Mouse (Mus musculus) large intestine, adult 2 months (tissue): ENCODE data around the gene Krtap19-9b. TPM values are rescaled to one million over a fixed set of nuclear protein-coding genes. Genes with fewer than 3 reads are reported as not detected.

ENCODE experiments used
- DNase-seq: peaks from one replicate; pipeline ENCODE4 v3.0.0-alpha.2; 2012; ENCODE audit warnings: low read depth, low spot score
- WGBS: fragments of 180-500 bp; shearing (Covaris S2); methylation state at CpG from one replicate; pipeline ENCODE4 v1.1.7; 2018; 5-methylcytosine and 5-hydroxymethylcytosine counted together
- polyA plus RNA-seq: library from polyadenylated mRNA; depleted of rRNA; stranded (reverse); fragments of >200 nt; gene quantifications from 2 replicates; pipeline ENCODE4 v1.2.3, GENCODE M21; 2012; rRNA removed

Gene Krtap19-9b
- polyA plus RNA-seq = not detected in 2 replicates

GRCm38 (mm10) chr16:88932165-88932564 is at the start of gene Krtap19-9b:
Gene Krtap19-9b, minus strand, starts transcription at chr16:88932265.
- DNase-seq = no peak
- WGBS = 65% methylated on average over 3 of the region's 3 CpGs

GRCm38 (mm10) chr16:88962773-88963172 is 30.7 kb upstream of the Krtap19-9b start, which contains the start of gene Krtap16-3:
Gene Krtap16-3, minus strand, starts transcription at chr16:88962873.
- no peak for DNase-seq
- WGBS = 88% methylated on average over 7 of the region's 7 CpGs

- no peak for DNase-seq
- WGBS = 82% methylated on average over 6 of the region's 6 CpGs
Observed at GRCm38 (mm10) chr16:88941106-88941505, 9.0 kb upstream of the Krtap19-9b start.

GRCm38 (mm10) chr16:88938252-88938651 is 6.2 kb upstream of the Krtap19-9b start:
- 64% methylated on average over 7 of the region's 7 CpGs for WGBS
- no peak for DNase-seq

GRCm38 (mm10) chr16:88896357-88896756 is 35.7 kb downstream of the Krtap19-9b start, which contains the start of gene Krtap19-5:
Gene Krtap19-5, minus strand, starts transcription at chr16:88896457.
- WGBS = 88% methylated on average over 6 of the region's 6 CpGs
- no peak for DNase-seq

- no peak for DNase-seq
- WGBS = 76% methylated on average over 6 of the region's 6 CpGs
Observed at GRCm38 (mm10) chr16:88886870-88887269, 45.2 kb downstream of the Krtap19-9b start.

GRCm38 (mm10) chr16:88884989-88885388 is 47.1 kb downstream of the Krtap19-9b start, which contains the start of gene Krtap19-4:
Gene Krtap19-4, minus strand, starts transcription at chr16:88885089.
- WGBS = 89% methylated on average over 5 of the region's 5 CpGs
- DNase-seq = no peak

Other genes with a start within 250 kb of the Krtap19-9b start
- not detected in 2 replicates for gene 2310061N02Rik, start 224.3 kb downstream of the Krtap19-9b start, polyA plus RNA-seq
- gene Krtap13-1, start 203.4 kb downstream of the Krtap19-9b start, polyA plus RNA-seq = not detected in 2 replicates
- gene Krtap13, start 180.6 kb downstream of the Krtap19-9b start, polyA plus RNA-seq = not detected in 2 replicates
- not detected in 2 replicates for gene 2310034C09Rik, start 173.4 kb downstream of the Krtap19-9b start, polyA plus RNA-seq
- gene 2310057N15Rik, start 158.1 kb downstream of the Krtap19-9b start, polyA plus RNA-seq = not detected in 2 replicates
- not detected in 2 replicates for gene Gm5965, start 154.4 kb downstream of the Krtap19-9b start, polyA plus RNA-seq
- gene Gm20741, start 120.0 kb downstream of the Krtap19-9b start, polyA plus RNA-seq = not detected in 2 replicates
- gene Krtap15, start 112.0 kb downstream of the Krtap19-9b start, polyA plus RNA-seq = not detected in 2 replicates
- not detected in 2 replicates for gene Krtap14, start 106.1 kb downstream of the Krtap19-9b start, polyA plus RNA-seq
- gene Krtap19-1, start 62.9 kb downstream of the Krtap19-9b start, polyA plus RNA-seq = not detected in 2 replicates
- not detected in 2 replicates for gene Krtap19-2, start 58.0 kb downstream of the Krtap19-9b start, polyA plus RNA-seq
- not detected in 2 replicates for gene Krtap19-3, start 54.2 kb downstream of the Krtap19-9b start, polyA plus RNA-seq
- not detected in 2 replicates for gene Krtap19-4, start 47.2 kb downstream of the Krtap19-9b start, polyA plus RNA-seq
- not detected in 2 replicates for gene Krtap19-5, start 35.8 kb downstream of the Krtap19-9b start, polyA plus RNA-seq
- gene Krtap16-3, start 30.6 kb upstream of the Krtap19-9b start, polyA plus RNA-seq = not detected in 2 replicates
- gene Krtap22-2, start 78.5 kb upstream of the Krtap19-9b start, polyA plus RNA-seq = not detected in 2 replicates
- not detected in 2 replicates for gene Gm10229, start 83.0 kb upstream of the Krtap19-9b start, polyA plus RNA-seq
- gene Krtap6-1, start 99.4 kb upstream of the Krtap19-9b start, polyA plus RNA-seq = not detected in 2 replicates
- not detected in 2 replicates for gene Gm10228, start 109.2 kb upstream of the Krtap19-9b start, polyA plus RNA-seq
- gene Krtap6-5, start 115.6 kb upstream of the Krtap19-9b start, polyA plus RNA-seq = not detected in 2 replicates
- gene 1110025L11Rik, start 131.7 kb upstream of the Krtap19-9b start, polyA plus RNA-seq = not detected in 2 replicates
- gene Krtap6-3, start 151.8 kb upstream of the Krtap19-9b start, polyA plus RNA-seq = not detected in 2 replicates
- gene Gm6358, start 208.6 kb upstream of the Krtap19-9b start, polyA plus RNA-seq = not detected in 2 replicates
- gene Gm10061, start 218.8 kb upstream of the Krtap19-9b start, polyA plus RNA-seq = not detected in 2 replicates
- gene Gm9789, start 225.7 kb upstream of the Krtap19-9b start, polyA plus RNA-seq = not detected in 2 replicates
- gene Gm7735, start 237.2 kb upstream of the Krtap19-9b start, polyA plus RNA-seq = not detected in 2 replicates
- not detected in 2 replicates for gene 1110057P08Rik, start 242.5 kb upstream of the Krtap19-9b start, polyA plus RNA-seq